Comparison of ENCODE assay signal across 10 mouse cellular contexts in genomic region chr11:88330799-88331198, GRCm38 (mm10). TPM values are rescaled to one million over a fixed set of nuclear protein-coding genes. Genes with fewer than 3 reads are reported as not detected.
DNase-seq lines count a peak whose midpoint lies in the region; ATAC-seq and TF ChIP-seq lines count a peak whose summit lies in the region.
"Had no signal": no experiment of that assay in that cellular context is flagged by ENCODE, and none has a peak within 500 bp of the region (broad histone marks: within the 10 kb centered on the region; RNA-seq: fewer than 3 reads in every experiment).

No protein-coding gene starts in this region.

- 0 out of 2 replicates have a peak, but pooled peaks cover 3% of the 10 kb centered on the region for H3K36me3 ChIP-seq in forebrain, embryonic 12.5 days (replicated peaks)
- peaks cover 6% of the 10 kb centered on the region for H3K36me3 ChIP-seq in midbrain, embryonic 10.5 days
- no peaks in the 10 kb centered on the region for H3K36me3 ChIP-seq in liver, embryonic 11.5 days (ENCODE audit: control insufficient read depth, insufficient read depth, low read length)

- H3K4me2 ChIP-seq in forebrain, embryonic 12.5 days = no peak overlapping the region
- H3K4me2 ChIP-seq in liver, embryonic 11.5 days = no peak overlapping the region

- peaks cover 40% of the 10 kb centered on the region for H3K4me1 ChIP-seq in forebrain, embryonic 12.5 days
- peaks cover 44% of the 10 kb centered on the region for H3K4me1 ChIP-seq in midbrain, embryonic 10.5 days
- H3K4me1 ChIP-seq in liver, embryonic 11.5 days (replicated peaks; ENCODE audit: control insufficient read depth, insufficient read depth, low read length) = no peaks in the 10 kb centered on the region
- H3K4me1 ChIP-seq: megakaryocyte, embryonic 14.5 days had no signal

- WGBS in forebrain, embryonic 12.5 days = 62% methylated on average over 11 of the region's 11 CpGs
- 75% methylated on average over 11 of the region's 11 CpGs for WGBS in midbrain, embryonic 10.5 days
- WGBS in liver, embryonic 11.5 days = 66% methylated on average over 11 of the region's 11 CpGs

- 0 out of 2 replicates have a peak, but pooled peaks have one; percentile 39 for ATAC-seq in forebrain, embryonic 12.5 days (ENCODE audit: low FRiP score)
- no peak for ATAC-seq in liver, embryonic 11.5 days (replicated peaks; ENCODE audit: low FRiP score)

- no peaks in the 10 kb centered on the region for H3K9me3 ChIP-seq in forebrain, embryonic 12.5 days
- H3K9me3 ChIP-seq in midbrain, embryonic 10.5 days (replicated peaks) = no peaks in the 10 kb centered on the region
- H3K9me3 ChIP-seq in liver, embryonic 11.5 days (ENCODE audit: control insufficient read depth, low read length) = no peaks in the 10 kb centered on the region
- H3K9me3 ChIP-seq: megakaryocyte, embryonic 14.5 days had no signal

- no peak overlapping the region for H3K9ac ChIP-seq in forebrain, embryonic 12.5 days
- no peak overlapping the region for H3K9ac ChIP-seq in liver, embryonic 11.5 days (ENCODE audit: low read depth, low read length)

- no peak overlapping the region for H3K27ac ChIP-seq in layer of hippocampus, adult 2 months
- peak overlapping the region; percentile 61 for H3K27ac ChIP-seq in forebrain, embryonic 12.5 days
- H3K27ac ChIP-seq in midbrain, embryonic 10.5 days (replicated peaks) = peak overlapping the region; percentile 2; the same call in 1 of the 2 replicates
- H3K27ac ChIP-seq in liver, embryonic 11.5 days (ENCODE audit: low read depth, low read length) = no peak overlapping the region

- DNase-seq in layer of hippocampus, adult 2 months (ENCODE audit: low spot score in 2 of 2) = peak; percentile 15 to 22
- DNase-seq in layer of hippocampus, adult 11-12 months (ENCODE audit: low spot score) = no peak
- DNase-seq in kidney, adult 8-10 months = peak; percentile 43 to 75
- no peak for DNase-seq in midbrain, embryonic 10.5 days (ENCODE audit: low spot score)
- DNase-seq in liver, embryonic 11.5 days (ENCODE audit: low spot score) = no peak
- DNase-seq in yolk sac, embryonic 10.5 days (ENCODE audit: low spot score) = no peak
- no peak for DNase-seq in thymus, postnatal 10 days (ENCODE audit: low spot score in 2 of 2)

- H3K4me3 ChIP-seq in layer of hippocampus, adult 2 months = no peak overlapping the region
- H3K4me3 ChIP-seq in forebrain, embryonic 12.5 days (replicated peaks) = no peak overlapping the region
- no peak overlapping the region for H3K4me3 ChIP-seq in midbrain, embryonic 10.5 days
- no peak overlapping the region for H3K4me3 ChIP-seq in liver, embryonic 11.5 days (ENCODE audit: low read depth, low read length)
- H3K4me3 ChIP-seq: megakaryocyte, embryonic 14.5 days had no signal

- TF ChIP-seq CTCF in layer of hippocampus, adult 2 months (conservative IDR thresholded peaks at IDR 0.05) = no peak

- no peaks in the 10 kb centered on the region for H3K27me3 ChIP-seq in forebrain, embryonic 12.5 days
- H3K27me3 ChIP-seq in midbrain, embryonic 10.5 days (ENCODE audit: low read depth, poor library complexity, severe bottlenecking) = peaks cover 5% of the 10 kb centered on the region
- no peaks in the 10 kb centered on the region for H3K27me3 ChIP-seq in liver, embryonic 11.5 days (replicated peaks; ENCODE audit: control insufficient read depth, insufficient read depth, low read length)

RNA-seq across cellular contexts. Expression of gene Ccdc182, which starts 36.9 kb away (rescaled TPM):
- total RNA-seq in layer of hippocampus, adult 2 months (2021) = not detected
- 0.38 and 0.42 TPM in 2 replicates for polyA plus RNA-seq in forebrain, embryonic 12.5 days (2016; fragmentation: Nextera tagmentation; extraction: Ambion mirVana)
- polyA plus RNA-seq in midbrain, embryonic 10.5 days (2016; fragmentation: Nextera tagmentation; extraction: Ambion mirVana) = 4.7 and 6.0 TPM in 2 replicates
- not detected in 2 replicates for polyA plus RNA-seq in liver, embryonic 11.5 days (2014; fragmentation: Nextera tagmentation; extraction: Ambion mirVana)
- total RNA-seq: gastrocnemius, adult 8-10 months had no signal

Comparison
In these comparisons a context has a peak if more than half of its experiments do, and no peak if none do; other contexts are left out.
1. DNase-seq: peak in layer of hippocampus, adult 2 months (2 of 2) and kidney, adult 8-10 months (2 of 2); none in layer of hippocampus, adult 11-12 months (single experiment), midbrain, embryonic 10.5 days (single experiment), liver, embryonic 11.5 days (single experiment), yolk sac, embryonic 10.5 days (single experiment) and thymus, postnatal 10 days (0 of 2).
2. H3K27ac ChIP-seq: peak in forebrain, embryonic 12.5 days (single experiment) and midbrain, embryonic 10.5 days (single experiment); none in layer of hippocampus, adult 2 months (single experiment) and liver, embryonic 11.5 days (single experiment).